Mouse (Mus musculus) frontal cortex, postnatal 10 days (tissue): ENCODE measurements at regions not wholly inside any gene's neighbourhood (a gene's known extent, or its start where the extent isn't known, plus 50 kb on each side); places are given as distances from the start of the nearest gene placed in this dataset.
A peak's percentile ranks its signal among the peaks of the same experiment; 100 is the strongest.

Experiments
- DNase-seq, 2 experiments: peaks; one replicate each; pipeline ENCODE4 v3.0.0; 2022; ENCODE audit warnings: low spot score in 2 of 2, mixed read lengths in 1 of 2

- no peak for DNase-seq
Measured at GRCm38 (mm10) chr15:96944741-96945140, 111.0 kb downstream of the Slc38a4 start.

- DNase-seq = no peak
Measured at GRCm38 (mm10) chr15:96942651-96943050, 113.1 kb downstream of the Slc38a4 start.

GRCm38 (mm10) chr15:96938406-96938805 lies 117.3 kb downstream of the Slc38a4 start:
- no peak for DNase-seq

GRCm38 (mm10) chr15:96937623-96938022 lies 118.1 kb downstream of the Slc38a4 start:
- DNase-seq = no peak

GRCm38 (mm10) chr15:96936705-96937346 lies 118.9 kb downstream of the Slc38a4 start:
- DNase-seq = peak; percentile 64 to 85

GRCm38 (mm10) chr15:96936216-96936615 lies 119.5 kb downstream of the Slc38a4 start:
- no peak for DNase-seq

GRCm38 (mm10) chr15:96933451-96933850 lies 122.3 kb downstream of the Slc38a4 start:
- peak in 1 of 2 experiments; percentile 23 for DNase-seq

- DNase-seq = no peak
Measured at GRCm38 (mm10) chr15:96930531-96930930, 125.2 kb downstream of the Slc38a4 start.

GRCm38 (mm10) chr15:96929788-96930187 lies 126.0 kb downstream of the Slc38a4 start:
- no peak for DNase-seq

- no peak for DNase-seq
Measured at GRCm38 (mm10) chr15:96928692-96929091, 127.1 kb downstream of the Slc38a4 start.

- no peak for DNase-seq
Measured at GRCm38 (mm10) chr15:96927674-96928073, 128.1 kb downstream of the Slc38a4 start.

GRCm38 (mm10) chr15:96926660-96927059 lies 129.1 kb downstream of the Slc38a4 start:
- DNase-seq = no peak

- no peak for DNase-seq
Measured at GRCm38 (mm10) chr15:96916586-96916985, 139.2 kb downstream of the Slc38a4 start.

- no peak for DNase-seq
Measured at GRCm38 (mm10) chr15:96915544-96915943, 140.2 kb downstream of the Slc38a4 start.

GRCm38 (mm10) chr15:96914988-96915387 lies 140.8 kb downstream of the Slc38a4 start:
- DNase-seq = no peak

GRCm38 (mm10) chr15:96905520-96905919 lies 150.2 kb downstream of the Slc38a4 start:
- no peak for DNase-seq

GRCm38 (mm10) chr15:96903461-96903860 lies 152.3 kb downstream of the Slc38a4 start:
- DNase-seq = no peak

GRCm38 (mm10) chr15:96902781-96903180 lies 153.0 kb downstream of the Slc38a4 start:
- DNase-seq = no peak

- DNase-seq = no peak
Measured at GRCm38 (mm10) chr15:96901616-96902015, 154.1 kb downstream of the Slc38a4 start.

GRCm38 (mm10) chr15:96898285-96898684 lies 157.5 kb downstream of the Slc38a4 start:
- no peak for DNase-seq

- no peak for DNase-seq
Measured at GRCm38 (mm10) chr15:96884901-96885300, 170.9 kb downstream of the Slc38a4 start.

GRCm38 (mm10) chr15:96883754-96884153 lies 172.0 kb downstream of the Slc38a4 start:
- no peak for DNase-seq

GRCm38 (mm10) chr15:96882211-96882610 lies 173.5 kb downstream of the Slc38a4 start:
- DNase-seq = no peak
